ENCODE assay signal across 8 mouse cellular contexts in the genomic region with DNA sequence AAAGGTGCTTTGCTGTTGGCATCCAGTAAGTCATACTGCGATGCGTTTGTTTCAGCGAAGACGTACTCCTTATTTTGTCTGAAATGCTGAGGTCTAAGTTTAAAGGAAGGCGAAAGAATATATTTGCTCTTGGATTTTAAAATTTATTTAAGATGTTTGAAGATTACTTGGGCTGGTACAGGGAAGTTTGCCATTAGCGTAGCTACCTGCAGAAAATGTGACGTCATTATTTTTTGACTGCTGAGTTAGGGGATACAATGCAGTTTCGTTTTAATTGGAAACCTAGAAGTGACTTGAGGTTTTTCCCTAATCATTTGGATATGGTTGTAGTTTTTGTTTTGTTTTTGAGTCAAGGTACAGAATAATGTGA. TPM values are rescaled to one million over a fixed set of nuclear protein-coding genes. Genes with fewer than 3 reads are reported as not detected.
DNase-seq lines count a peak whose midpoint lies in the region; ATAC-seq and TF ChIP-seq lines count a peak whose summit lies in the region.

No protein-coding gene starts in this region.

- H3K27me3 ChIP-seq in lung, embryonic 15.5 days, result no peaks in the 10 kb centered on the region
- H3K27me3 ChIP-seq in embryonic facial prominence, embryonic 13.5 days, result no peaks in the 10 kb centered on the region
- H3K27me3 ChIP-seq in intestine, postnatal 0 days (replicated peaks; ENCODE audit: control insufficient read depth, insufficient read depth, low read length), result no peaks in the 10 kb centered on the region
- no peaks in the 10 kb centered on the region for H3K27me3 ChIP-seq in small intestine, adult 2 months (ENCODE audit: control insufficient read depth, insufficient read depth, low read length)

- 8% methylated on average over 8 of the region's 8 CpGs for WGBS in lung, embryonic 15.5 days
- 13% methylated on average over 8 of the region's 8 CpGs for WGBS in embryonic facial prominence, embryonic 13.5 days
- 5% methylated on average over 8 of the region's 8 CpGs for WGBS in intestine, postnatal 0 days
- WGBS in small intestine, adult 2 months, result 2% methylated on average over 8 of the region's 8 CpGs

- TF ChIP-seq CTCF in intestine, postnatal 0 days (IDR thresholded peaks at IDR 0.05; ENCODE audit: low read depth), result no peak
- TF ChIP-seq CTCF in small intestine, adult 2 months (IDR thresholded peaks at IDR 0.05; ENCODE audit: extremely low read depth, insufficient read length, insufficient replicate concordance, low read depth, low read length), result no peak

- peak overlapping the region; percentile 56 for H3K4me2 ChIP-seq in lung, embryonic 15.5 days
- peak overlapping the region; percentile 66 for H3K4me2 ChIP-seq in embryonic facial prominence, embryonic 13.5 days
- peak overlapping the region; percentile 70 for H3K4me2 ChIP-seq in intestine, postnatal 0 days (replicated peaks; ENCODE audit: low read depth)

- peaks cover 11% of the 10 kb centered on the region; the same call in 1 of the 2 replicates for H3K4me1 ChIP-seq in lung, embryonic 15.5 days
- peaks cover 12% of the 10 kb centered on the region for H3K4me1 ChIP-seq in embryonic facial prominence, embryonic 13.5 days
- 0 out of 2 replicates have a peak, but pooled peaks cover 2% of the 10 kb centered on the region for H3K4me1 ChIP-seq in intestine, postnatal 0 days (replicated peaks; ENCODE audit: control insufficient read depth, insufficient read depth, low read length)
- peaks cover 5% of the 10 kb centered on the region; the same call in 1 of the 2 replicates for H3K4me1 ChIP-seq in small intestine, adult 2 months (ENCODE audit: control insufficient read depth, insufficient read depth, insufficient read length, low read length)

- no peaks in the 10 kb centered on the region for H3K9me3 ChIP-seq in lung, embryonic 15.5 days
- H3K9me3 ChIP-seq in embryonic facial prominence, embryonic 13.5 days, result no peaks in the 10 kb centered on the region
- H3K9me3 ChIP-seq in intestine, postnatal 0 days (ENCODE audit: control insufficient read depth), result no peaks in the 10 kb centered on the region

- peak overlapping the region; percentile 86 for H3K9ac ChIP-seq in lung, embryonic 15.5 days
- peak overlapping the region; percentile 91 for H3K9ac ChIP-seq in embryonic facial prominence, embryonic 13.5 days
- peak overlapping the region; percentile 97 for H3K9ac ChIP-seq in intestine, postnatal 0 days (ENCODE audit: low read depth, low read length)

- ATAC-seq in lung, embryonic 15.5 days (ENCODE audit: borderline replicate concordance, extremely low read depth, low FRiP score, low TSS enrichment), result no peak
- no peak for ATAC-seq in embryonic facial prominence, embryonic 13.5 days (ENCODE audit: insufficient number of reproducible peaks, insufficient read depth, low FRiP score, low TSS enrichment, low read depth)
- no peak for ATAC-seq in intestine, postnatal 0 days

- peak overlapping the region; percentile 77 for H3K4me3 ChIP-seq in lung, embryonic 15.5 days
- peak overlapping the region; percentile 94 for H3K4me3 ChIP-seq in embryonic facial prominence, embryonic 13.5 days
- peak overlapping the region; percentile 98 for H3K4me3 ChIP-seq in intestine, postnatal 0 days (ENCODE audit: low read depth, low read length)
- peak overlapping the region; percentile 100; the same call in 1 of the 2 replicates for H3K4me3 ChIP-seq in small intestine, adult 2 months (ENCODE audit: low read depth, low read length)

- no peak for DNase-seq in lung, postnatal 4 days
- DNase-seq in adrenal gland, postnatal 4 days (ENCODE audit: low spot score in 2 of 2), result no peak
- no peak for DNase-seq in right cerebral cortex, adult 18-20 months
- DNase-seq in embryo, embryonic 11 days, result no peak

- TF ChIP-seq POLR2A in small intestine, adult 2 months (IDR thresholded peaks at IDR 0.05; ENCODE audit: low read depth, low read length), result no peak

- H3K27ac ChIP-seq in lung, embryonic 15.5 days, result peak overlapping the region; percentile 91; the same call in 1 of the 2 replicates
- no peak overlapping the region for H3K27ac ChIP-seq in embryonic facial prominence, embryonic 13.5 days
- H3K27ac ChIP-seq in intestine, postnatal 0 days (ENCODE audit: low read depth, low read length), result peak overlapping the region; percentile 95; the same call in 1 of the 2 replicates
- H3K27ac ChIP-seq in small intestine, adult 2 months (ENCODE audit: insufficient read depth, low read depth, low read length), result no peak overlapping the region

- H3K36me3 ChIP-seq in lung, embryonic 15.5 days, result peaks cover 22% of the 10 kb centered on the region
- H3K36me3 ChIP-seq in embryonic facial prominence, embryonic 13.5 days, result peaks cover 23% of the 10 kb centered on the region
- peaks cover 17% of the 10 kb centered on the region for H3K36me3 ChIP-seq in intestine, postnatal 0 days (ENCODE audit: control insufficient read depth, insufficient read depth)
- H3K36me3 ChIP-seq in small intestine, adult 2 months (ENCODE audit: control insufficient read depth, insufficient read depth, low read length), result peaks cover 18% of the 10 kb centered on the region

RNA-seq across cellular contexts. Expression of a gene that starts 0.9 kb away (rescaled TPM):
- polyA plus RNA-seq in lung, embryonic 15.5 days (2015; fragmentation: Nextera tagmentation; extraction: Ambion mirVana), result 231 and 246 TPM in 2 replicates
- 216 and 225 TPM in 2 replicates for polyA plus RNA-seq in embryonic facial prominence, embryonic 13.5 days (2015; fragmentation: Nextera tagmentation; extraction: Ambion mirVana)
- 153 and 156 TPM in 2 replicates for polyA plus RNA-seq in intestine, postnatal 0 days (2015; fragmentation: Nextera tagmentation; extraction: Ambion mirVana)
- polyA plus RNA-seq in small intestine, adult 2 months (2012; rRNA removed), result 14.8 and 16.0 TPM in 2 replicates
- 100 to 1,000 TPM; 203 to 214 TPM for total RNA-seq in adrenal gland, postnatal 4 days (2021)

RNA-seq across cellular contexts. Expression of a gene that starts 37.0 kb away (rescaled TPM):
- polyA plus RNA-seq in lung, embryonic 15.5 days (2015; fragmentation: Nextera tagmentation; extraction: Ambion mirVana), result 21.0 and 24.5 TPM in 2 replicates
- 28.5 and 30.2 TPM in 2 replicates for polyA plus RNA-seq in embryonic facial prominence, embryonic 13.5 days (2015; fragmentation: Nextera tagmentation; extraction: Ambion mirVana)
- polyA plus RNA-seq in intestine, postnatal 0 days (2015; fragmentation: Nextera tagmentation; extraction: Ambion mirVana), result 27.8 and 28.2 TPM in 2 replicates
- 44.6 and 104 TPM in 2 replicates for polyA plus RNA-seq in small intestine, adult 2 months (2012; rRNA removed)
- 10 to 100 TPM; 49.7 to 55.7 TPM for total RNA-seq in adrenal gland, postnatal 4 days (2021)

RNA-seq across cellular contexts. Expression of a gene that starts 47.4 kb away (rescaled TPM):
- polyA plus RNA-seq in lung, embryonic 15.5 days (2015; fragmentation: Nextera tagmentation; extraction: Ambion mirVana), result 41.1 and 42.4 TPM in 2 replicates
- 10.6 and 12.9 TPM in 2 replicates for polyA plus RNA-seq in embryonic facial prominence, embryonic 13.5 days (2015; fragmentation: Nextera tagmentation; extraction: Ambion mirVana)
- 225 and 241 TPM in 2 replicates for polyA plus RNA-seq in intestine, postnatal 0 days (2015; fragmentation: Nextera tagmentation; extraction: Ambion mirVana)
- 10.6 and 12.7 TPM in 2 replicates for polyA plus RNA-seq in small intestine, adult 2 months (2012; rRNA removed)
- 10 to 100 TPM; 11.4 to 11.7 TPM for total RNA-seq in adrenal gland, postnatal 4 days (2021)

Comparison
In these comparisons a context has a peak if more than half of its experiments do, and no peak if none do; other contexts are left out.
1. H3K27ac ChIP-seq: peak in lung, embryonic 15.5 days (single experiment) and intestine, postnatal 0 days (single experiment); none in embryonic facial prominence, embryonic 13.5 days (single experiment) and small intestine, adult 2 months (single experiment).
2. Peak in every context shown above with its lines, with median percentiles within 50 percentile points of each other: H3K4me2 ChIP-seq, H3K4me3 ChIP-seq and H3K9ac ChIP-seq.